Mouse (Mus musculus) G1E (cell line): ENCODE data around the gene Scgb1c1. TPM values are rescaled to one million over a fixed set of nuclear protein-coding genes. Genes with fewer than 3 reads are reported as not detected.

Experiments used
- ATAC-seq: 2 replicates; pipeline ENCODE4 v1.8.0; 2016; ENCODE audit warnings: mild to moderate bottlenecking; ENCODE audit not compliant: insufficient number of reproducible peaks, poor library complexity, low FRiP score, severe bottlenecking; ENCODE audit errors: extremely low read depth
- DNase-seq: peaks from one replicate; pipeline ENCODE4 v3.0.0; 2012; ENCODE audit warnings: low spot score
- H3K27me3 ChIP-seq: 2 replicates; pipeline ENCODE4 v1.6.1; 2012; ENCODE audit warnings: mild to moderate bottlenecking, low read length, inconsistent platforms; ENCODE audit not compliant: insufficient read depth
- H3K36me3 ChIP-seq: replicated peaks from 2 replicates; pipeline ENCODE3; 2012; ENCODE audit warnings: mild to moderate bottlenecking, inconsistent platforms
- H3K4me1 ChIP-seq: 2 replicates; pipeline ENCODE4 v1.6.1; 2012; ENCODE audit warnings: low read depth, low read length, inconsistent platforms, mixed read lengths; ENCODE audit not compliant: insufficient read depth
- H3K4me3 ChIP-seq: 2 replicates; pipeline ENCODE4 v1.5.1; 2012; ENCODE audit warnings: low read depth, mild to moderate bottlenecking, inconsistent platforms, low read length, moderate library complexity, mixed read lengths
- H3K9me3 ChIP-seq: replicated peaks from 2 replicates; pipeline ENCODE4 v1.6.1; 2012; ENCODE audit warnings: inconsistent platforms
- CTCF ChIP-seq: IDR thresholded peaks from 2 replicates; pipeline ENCODE4 v1.5.1; 2012; ENCODE audit warnings: low read depth, low read length, inconsistent platforms, mixed read lengths
- GATA1 ChIP-seq: IDR thresholded peaks from 2 replicates; pipeline ENCODE4 v1.6.1; 2012; ENCODE audit warnings: borderline replicate concordance, low read length, inconsistent platforms, mixed read lengths
- GATA2 ChIP-seq: IDR thresholded peaks from 2 replicates; pipeline ENCODE4 v1.6.1; 2012; ENCODE audit warnings: low read depth, low read length, inconsistent platforms, borderline replicate concordance
- POLR2AphosphoS5 ChIP-seq: IDR thresholded peaks from 2 replicates; pipeline ENCODE4 v1.6.1; 2012; ENCODE audit warnings: low read depth, low read length, inconsistent platforms; ENCODE audit not compliant: insufficient replicate concordance
- TAL1 ChIP-seq: conservative IDR thresholded peaks from 2 replicates; pipeline ENCODE4 v1.6.1; 2012; ENCODE audit warnings: low read depth, low read length, inconsistent platforms, mixed read lengths
- polyA plus RNA-seq: library from polyadenylated mRNA; stranded (reverse); fragments of >175 nt; gene quantifications from 2 replicates; pipeline ENCODE4 v1.2.3, GENCODE M21; 2012
- total RNA-seq, 2 experiments: library from RNA; stranded (forward) in 1 of 2; stranded (reverse) in 1 of 2; fragments of 200-1000 nt in 1 of 2; fragments of >200 nt in 1 of 2; fragmentation: Nextera tagmentation in 1 of 2; gene quantifications; 2 replicates each; pipeline ENCODE4 v1.2.3; 2014 to 2017

Gene Scgb1c1
- total and polyA plus RNA-seq, 3 experiments: not detected

DNA sequence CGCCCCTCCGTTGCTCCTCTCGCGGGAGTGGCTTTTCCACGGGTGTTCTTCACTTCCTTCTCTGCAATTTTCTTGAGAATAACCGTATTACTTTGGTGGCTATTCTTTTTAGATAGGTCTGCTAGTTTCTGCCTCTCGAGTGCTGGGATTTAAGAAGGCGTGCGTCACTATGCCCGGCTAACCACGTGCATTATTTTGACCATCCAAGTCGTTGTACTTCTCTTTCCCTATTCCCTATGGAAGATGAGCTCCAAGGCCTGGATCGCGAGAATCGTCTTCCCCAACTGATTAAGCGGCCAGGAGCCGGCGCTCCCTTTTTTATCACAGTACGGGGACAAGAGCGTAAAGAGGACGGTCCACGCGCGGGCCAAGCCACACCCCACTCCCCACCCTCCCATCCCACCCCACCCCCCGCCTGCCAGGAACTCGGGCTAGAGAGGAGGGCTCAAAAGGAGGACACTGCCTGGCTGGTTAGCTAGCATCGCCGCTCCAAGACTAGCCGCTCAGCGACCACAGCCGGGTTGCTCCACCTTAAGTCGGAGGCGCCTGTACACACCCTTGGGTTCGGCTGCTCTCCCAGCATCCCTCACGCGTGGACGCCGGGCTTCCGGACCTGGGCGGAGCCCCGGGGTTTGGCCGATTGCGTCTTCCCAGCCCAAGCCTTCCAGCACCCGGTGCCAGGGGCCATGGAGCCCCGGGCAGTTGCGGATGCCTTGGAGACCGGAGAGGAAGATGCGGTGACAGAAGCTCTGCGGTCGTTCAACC, 11.6 kb downstream of the Scgb1c1 start, which contains the start of gene Ric8a:
Gene Ric8a, plus strand, starts transcription at position 173 of the 765 bp plus-strand sequence.
- H3K4me1 ChIP-seq: peaks cover 69% of the 10 kb centered on the region

DNA sequence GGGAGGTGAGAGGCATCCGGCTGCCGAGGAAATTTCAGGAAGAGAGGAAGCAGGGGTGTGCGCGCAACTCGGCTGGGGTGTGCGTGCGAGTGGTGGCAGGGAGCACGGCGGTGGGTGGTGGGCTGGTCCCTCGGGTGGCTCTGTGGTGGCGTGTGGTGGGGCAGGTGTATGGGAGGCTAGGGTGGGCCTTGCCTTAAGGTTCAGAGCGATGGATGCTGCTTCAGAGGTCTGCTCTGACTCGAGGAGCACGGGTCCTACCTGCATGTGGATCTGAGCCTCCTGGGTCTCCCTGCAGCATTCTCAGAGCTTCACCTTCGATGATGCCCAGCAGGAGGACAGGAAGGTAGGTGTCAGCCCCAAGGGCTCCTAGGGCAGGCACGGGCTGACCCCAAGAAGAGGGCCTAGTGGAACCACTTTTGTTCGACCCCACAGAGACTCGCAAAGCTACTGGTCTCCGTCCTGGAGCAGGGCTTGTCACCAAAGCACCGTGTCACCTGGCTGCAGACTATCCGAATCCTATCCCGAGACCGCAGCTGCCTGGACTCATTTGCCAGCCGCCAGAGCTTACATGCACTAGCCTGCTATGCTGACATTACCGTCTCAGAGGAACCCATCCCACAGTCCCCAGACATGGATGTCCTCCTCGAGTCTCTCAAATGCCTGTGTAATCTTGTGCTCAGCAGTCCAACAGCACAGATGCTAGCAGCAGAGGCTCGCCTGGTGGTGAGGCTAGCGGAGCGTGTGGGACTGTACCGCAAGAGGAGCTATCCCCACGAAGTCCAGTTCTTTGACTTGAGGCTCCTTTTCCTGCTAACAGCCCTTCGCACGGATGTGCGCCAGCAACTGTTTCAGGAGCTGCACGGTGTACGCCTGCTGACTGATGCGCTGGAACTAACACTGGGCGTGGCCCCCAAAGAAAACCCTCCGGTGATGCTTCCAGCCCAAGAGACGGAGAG, 12.5 kb downstream of the Scgb1c1 start, which contains the start of gene Bet1l:
Gene Bet1l, minus strand, starts transcription at position 28 of the 956 bp plus-strand sequence.
- TF ChIP-seq TAL1: no peak
- Histone ChIP-seq H3K4me3 (peak within 1 kb of the TSS; percentile 95), H3K27me3 (no peaks in the 10 kb centered on the region), H3K36me3 (peaks cover 75% of the 10 kb centered on the region), H3K9me3 (no peaks in the 10 kb centered on the region), H3K4me1 (peaks cover 65% of the 10 kb centered on the region)
- ATAC-seq (no peak), DNase-seq (peak; percentile 35)

More for the DNA sequence above, 11.6 kb downstream of the Scgb1c1 start, which contains the start of gene Ric8a:
- Histone ChIP-seq H3K4me3 (peak within 1 kb of the TSS; percentile 95), H3K27me3 (no peaks in the 10 kb centered on the region), H3K36me3 (peaks cover 75% of the 10 kb centered on the region), H3K9me3 (no peaks in the 10 kb centered on the region)
- peak; percentile 96 for DNase-seq
- ATAC-seq: peak; percentile 37
- TF ChIP-seq GATA2 (no peak), TAL1 (no peak)

DNA sequence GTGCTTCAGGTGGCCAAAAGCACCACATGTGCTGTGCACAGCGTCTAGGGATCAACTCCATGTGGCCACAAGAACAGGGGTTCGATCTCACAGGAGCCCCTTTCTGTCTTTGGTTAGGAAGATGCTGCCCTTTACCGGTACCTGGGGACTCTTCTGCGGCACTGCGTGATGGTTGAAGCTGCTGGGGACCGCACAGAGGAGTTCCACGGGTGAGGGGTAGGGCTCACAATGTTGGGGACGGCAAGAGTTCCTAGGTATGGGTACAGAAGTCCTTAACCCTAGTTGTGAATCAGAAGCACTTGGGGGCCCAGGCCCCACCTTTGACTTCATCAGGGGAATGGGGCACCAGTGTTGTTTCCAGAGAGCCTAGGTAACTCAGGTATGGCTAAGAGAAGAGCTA, 13.4 kb downstream of the Scgb1c1 start:
- H3K9me3 ChIP-seq: no peaks in the 10 kb centered on the region
- no peaks in the 10 kb centered on the region for H3K27me3 ChIP-seq
- DNase-seq: no peak
- peaks cover 75% of the 10 kb centered on the region for H3K36me3 ChIP-seq
- H3K4me3 ChIP-seq: peak overlapping the region; percentile 95
- H3K4me1 ChIP-seq: peaks cover 57% of the 10 kb centered on the region
- ATAC-seq: no peak
- TF ChIP-seq GATA1 (no peak), TAL1 (no peak), GATA2 (no peak), CTCF (no peak), POLR2AphosphoS5 (no peak)

DNA sequence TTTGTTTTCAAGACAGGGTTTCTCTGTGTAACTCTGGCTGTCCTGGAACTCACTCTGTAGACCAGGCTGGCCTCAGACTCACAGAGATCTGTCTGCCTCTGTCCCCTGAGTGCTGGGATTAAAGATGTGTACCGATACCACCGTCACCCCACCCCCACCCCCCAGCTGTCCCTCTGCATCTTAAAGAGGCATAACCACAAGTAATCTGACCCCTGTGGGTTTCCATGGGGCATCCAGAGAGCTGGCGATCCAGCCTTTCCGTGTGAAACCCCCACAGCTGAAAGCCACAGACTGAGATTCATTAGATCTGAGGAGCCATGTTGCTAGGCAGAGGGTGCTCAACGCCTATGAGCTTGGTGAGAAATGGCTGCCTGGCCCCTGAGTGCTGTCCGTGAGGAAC, 14.7 kb downstream of the Scgb1c1 start:
- H3K9me3 ChIP-seq: no peaks in the 10 kb centered on the region
- peaks cover 75% of the 10 kb centered on the region for H3K36me3 ChIP-seq
- TF ChIP-seq POLR2AphosphoS5 (no peak), GATA1 (no peak), TAL1 (no peak), GATA2 (no peak), CTCF (no peak)
- H3K27me3 ChIP-seq: no peaks in the 10 kb centered on the region
- no peak overlapping the region for H3K4me3 ChIP-seq
- DNase-seq (no peak), ATAC-seq (no peak)
- H3K4me1 ChIP-seq: peaks cover 44% of the 10 kb centered on the region

DNA sequence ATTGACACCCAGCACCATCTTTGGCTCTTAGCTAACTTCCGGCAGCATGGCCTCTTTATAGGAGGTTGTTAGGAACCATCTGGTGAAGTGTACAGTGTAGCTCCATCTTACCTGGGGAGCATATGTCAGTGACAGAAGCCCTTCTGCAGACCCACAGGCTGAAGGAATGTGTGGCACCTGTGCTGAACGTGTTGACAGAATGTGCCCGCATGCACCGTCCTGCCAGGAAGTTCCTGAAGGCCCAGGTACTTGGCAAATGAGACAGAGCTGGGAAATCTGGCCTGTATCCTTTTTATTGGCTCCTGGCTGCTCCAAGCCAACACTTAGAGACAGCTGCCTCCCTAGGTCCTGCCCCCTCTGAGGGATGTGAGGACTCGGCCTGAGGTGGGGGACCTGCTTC, 15.4 kb downstream of the Scgb1c1 start:
- DNase-seq (no peak), ATAC-seq (no peak)
- Histone ChIP-seq H3K4me1 (peaks cover 37% of the 10 kb centered on the region), H3K4me3 (no peak overlapping the region), H3K36me3 (peaks cover 79% of the 10 kb centered on the region), H3K9me3 (no peaks in the 10 kb centered on the region), H3K27me3 (no peaks in the 10 kb centered on the region)
- no peak for TF ChIP-seq GATA2
- no peak for TF ChIP-seq CTCF
- no peak for TF ChIP-seq TAL1
- no peak for TF ChIP-seq POLR2AphosphoS5
- no peak for TF ChIP-seq GATA1

DNA sequence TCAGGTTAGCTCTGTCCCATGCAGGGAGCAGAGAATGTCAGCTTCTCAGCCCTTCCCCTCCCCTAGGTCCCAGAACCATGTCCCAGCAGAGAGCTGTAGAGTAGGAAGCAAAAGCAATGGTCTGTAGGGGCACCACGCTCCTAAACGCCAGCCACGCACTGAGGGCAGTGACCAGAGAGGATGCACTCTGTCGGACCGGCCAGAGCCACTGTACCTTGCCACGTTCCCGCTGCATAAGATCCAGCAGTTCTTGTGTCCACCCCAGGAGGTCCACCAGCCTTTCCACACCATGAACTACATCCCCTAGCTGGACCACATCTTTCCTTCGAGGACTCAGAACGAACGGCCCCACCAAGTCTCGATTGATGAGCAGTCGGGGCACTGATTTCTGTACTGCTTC, 19.4 kb downstream of the Scgb1c1 start:
- H3K4me3 ChIP-seq: no peak overlapping the region
- no peak for DNase-seq
- peaks cover 9% of the 10 kb centered on the region for H3K4me1 ChIP-seq
- no peaks in the 10 kb centered on the region for H3K9me3 ChIP-seq
- no peak for ATAC-seq
- peaks cover 95% of the 10 kb centered on the region for H3K36me3 ChIP-seq
- H3K27me3 ChIP-seq: no peaks in the 10 kb centered on the region
- TF ChIP-seq POLR2AphosphoS5 (0 out of 2 replicates have a peak, but pooled peaks have one; percentile 38), GATA1 (no peak)
